17 mouse cellular contexts compared by ENCODE assay signal in the genomic region with DNA sequence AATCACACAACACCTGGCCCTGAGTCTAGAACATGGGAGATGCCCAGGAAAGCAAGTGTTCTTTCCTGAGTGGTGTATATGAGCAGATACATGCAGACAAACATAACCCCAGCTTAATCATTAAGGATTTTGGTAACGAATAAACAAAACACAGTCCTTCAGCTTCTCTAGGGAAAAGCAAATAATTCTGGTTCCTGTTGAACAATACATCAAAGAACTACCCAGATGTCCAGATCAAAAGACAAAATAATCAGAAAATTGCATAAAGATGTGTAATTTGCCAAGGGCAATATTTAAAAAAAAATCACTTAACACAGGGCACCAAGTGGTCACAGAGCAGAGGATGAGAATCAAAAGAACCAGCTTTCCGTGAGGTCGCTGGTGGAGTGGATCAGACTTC.
"Had no signal": no experiment of that assay in that cellular context is flagged by ENCODE, and none has a peak within 500 bp of the region (broad histone marks: within the 10 kb centered on the region; RNA-seq: fewer than 3 reads in every experiment).

No protein-coding gene starts in this region.

- ATAC-seq: midbrain, embryonic 13.5 days; midbrain, embryonic 15.5 days had no signal

- H3K4me1 ChIP-seq: neural tube, embryonic 15.5 days had no signal

- H3K4me3 ChIP-seq: midbrain, embryonic 10.5 days; midbrain, embryonic 13.5 days; midbrain, embryonic 15.5 days; myocyte; neural tube, embryonic 13.5 days; neural tube, embryonic 15.5 days had no signal

- H3K9ac ChIP-seq: lung, embryonic 14.5 days; midbrain, embryonic 13.5 days; midbrain, embryonic 15.5 days; neural tube, embryonic 13.5 days; neural tube, embryonic 15.5 days had no signal

- H3K36me3 ChIP-seq: midbrain, embryonic 10.5 days; midbrain, embryonic 13.5 days; midbrain, embryonic 15.5 days; neural tube, embryonic 13.5 days; neural tube, embryonic 15.5 days had no signal

- H3K27me3 ChIP-seq: midbrain, embryonic 13.5 days; midbrain, embryonic 15.5 days; neural tube, embryonic 13.5 days; neural tube, embryonic 15.5 days had no signal

- DNase-seq: lung, adult 18-20 months; lung, embryonic 14.5 days; lung, postnatal 10 days; lung, postnatal 4 days; retina, postnatal 1 day; right cerebral cortex, postnatal 25 days; right cerebral cortex, postnatal 4 days; spleen, adult 18-20 months; thymus, adult 18-20 months; thymus, postnatal 14 days; thymus, postnatal 36 days had no signal

- H3K27ac ChIP-seq: midbrain, embryonic 10.5 days; midbrain, embryonic 13.5 days; midbrain, embryonic 15.5 days; neural tube, embryonic 13.5 days; neural tube, embryonic 15.5 days had no signal

- H3K4me2 ChIP-seq: lung, embryonic 14.5 days; midbrain, embryonic 13.5 days; midbrain, embryonic 15.5 days; neural tube, embryonic 13.5 days; neural tube, embryonic 15.5 days had no signal

- H3K9me3 ChIP-seq: midbrain, embryonic 10.5 days; midbrain, embryonic 13.5 days; midbrain, embryonic 15.5 days; neural tube, embryonic 13.5 days; neural tube, embryonic 15.5 days had no signal
